Mouse (Mus musculus): ENCODE measurements around the gene Igfbp7.

- TF ChIP-seq POLR2A (IDR thresholded peaks at IDR 0.05; ENCODE audit: low read depth, low read length) (no peak), CTCF (IDR thresholded peaks at IDR 0.05; ENCODE audit: borderline replicate concordance, insufficient read depth, low read length) (no peak)
Observed at GRCm38 (mm10) chr5:77386596-77387413, 21.0 kb downstream of the Igfbp7 start.
